Mouse (Mus musculus) urinary bladder, postnatal 14 days (tissue): ENCODE results near the gene Afap1l2.

Source experiments
- DNase-seq: peaks from one replicate; pipeline ENCODE4 v3.0.0; 2021; ENCODE audit warnings: low spot score

Gene Afap1l2

GRCm38 (mm10) chr19:56976515-56976914, 31.5 kb downstream of the Afap1l2 start:
- no peak for DNase-seq

GRCm38 (mm10) chr19:56975502-56975901, 32.5 kb downstream of the Afap1l2 start:
- DNase-seq = no peak

GRCm38 (mm10) chr19:56974159-56974558, 33.9 kb downstream of the Afap1l2 start:
- DNase-seq = no peak

- no peak for DNase-seq
Measured at GRCm38 (mm10) chr19:56972768-56973167, 35.3 kb downstream of the Afap1l2 start.

GRCm38 (mm10) chr19:56971347-56971746, 36.7 kb downstream of the Afap1l2 start:
- DNase-seq = no peak

GRCm38 (mm10) chr19:56963876-56964275, 44.2 kb downstream of the Afap1l2 start:
- no peak for DNase-seq

- no peak for DNase-seq
Measured at GRCm38 (mm10) chr19:56959601-56960000, 48.4 kb downstream of the Afap1l2 start.

- no peak for DNase-seq
Measured at GRCm38 (mm10) chr19:56959057-56959456, 49.0 kb downstream of the Afap1l2 start.

- DNase-seq = peak; percentile 26
Measured at GRCm38 (mm10) chr19:56958582-56959021, 49.4 kb downstream of the Afap1l2 start.

GRCm38 (mm10) chr19:56958011-56958410, 50.0 kb downstream of the Afap1l2 start:
- no peak for DNase-seq

- DNase-seq = no peak
Measured at GRCm38 (mm10) chr19:56955568-56956513, 52.2 kb downstream of the Afap1l2 start.

GRCm38 (mm10) chr19:56954857-56955256, 53.2 kb downstream of the Afap1l2 start:
- no peak for DNase-seq

- no peak for DNase-seq
Measured at GRCm38 (mm10) chr19:56953856-56954255, 54.2 kb downstream of the Afap1l2 start.

GRCm38 (mm10) chr19:56950818-56951217, 57.2 kb downstream of the Afap1l2 start:
- DNase-seq = no peak

- DNase-seq = no peak
Measured at GRCm38 (mm10) chr19:56949868-56950267, 58.2 kb downstream of the Afap1l2 start.

GRCm38 (mm10) chr19:56947971-56948610, 59.9 kb downstream of the Afap1l2 start:
- DNase-seq = no peak

- no peak for DNase-seq
Measured at GRCm38 (mm10) chr19:56946727-56947126, 61.3 kb downstream of the Afap1l2 start.

- DNase-seq = no peak
Measured at GRCm38 (mm10) chr19:56946277-56946676, 61.8 kb downstream of the Afap1l2 start.

- no peak for DNase-seq
Measured at GRCm38 (mm10) chr19:56945621-56946020, 62.4 kb downstream of the Afap1l2 start.

- no peak for DNase-seq
Measured at GRCm38 (mm10) chr19:56944826-56945225, 63.2 kb downstream of the Afap1l2 start.

GRCm38 (mm10) chr19:56944211-56944610, 63.8 kb downstream of the Afap1l2 start:
- DNase-seq = no peak

- no peak for DNase-seq
Measured at GRCm38 (mm10) chr19:56942216-56942615, 65.8 kb downstream of the Afap1l2 start.

- peak; percentile 45 for DNase-seq
Measured at GRCm38 (mm10) chr19:56940507-56940906, 67.5 kb downstream of the Afap1l2 start.
